Mouse (Mus musculus) frontal cortex, postnatal 25 days (tissue): ENCODE results near the gene Atrnl1.
A peak's percentile ranks its signal among the peaks of the same experiment; 100 is the strongest.
"Not testable (repeated sequence)": the region's sequence is repeated elsewhere in the genome, so short reads cannot be mapped to it uniquely, and the experiment has no call there.

Experiments used
- DNase-seq, 2 experiments: peaks; one replicate each; pipeline ENCODE4 v3.0.0; 2022; ENCODE audit warnings: low spot score in 2 of 2

The Atrnl1 gene

GRCm38 (mm10) chr19:57963874-57964273, 353.0 kb downstream of the Atrnl1 start:
- no peak for DNase-seq

GRCm38 (mm10) chr19:57969766-57970165, 358.9 kb downstream of the Atrnl1 start:
- DNase-seq: peak in 1 of 2 experiments; percentile 58

GRCm38 (mm10) chr19:57970342-57970895, 359.6 kb downstream of the Atrnl1 start:
- DNase-seq: no peak

GRCm38 (mm10) chr19:57975201-57975600, 364.4 kb downstream of the Atrnl1 start:
- no peak for DNase-seq

GRCm38 (mm10) chr19:57985918-57986900, 375.4 kb downstream of the Atrnl1 start:
- no peak for DNase-seq

- DNase-seq: peak in 1 of 2 experiments; percentile 2
These were observed 377.0 kb downstream of the Atrnl1 start for GRCm38 (mm10) chr19:57987696-57988393.

- DNase-seq: no peak
These were observed 377.8 kb downstream of the Atrnl1 start for GRCm38 (mm10) chr19:57988559-57989093.

- no peak for DNase-seq
These were observed 380.4 kb downstream of the Atrnl1 start for GRCm38 (mm10) chr19:57991099-57991760.

GRCm38 (mm10) chr19:57994174-57994833, 383.5 kb downstream of the Atrnl1 start:
- DNase-seq: not testable (repeated sequence)

- DNase-seq: no peak
These were observed 384.2 kb downstream of the Atrnl1 start for GRCm38 (mm10) chr19:57995015-57995414.

GRCm38 (mm10) chr19:57997961-57998360, 387.1 kb downstream of the Atrnl1 start:
- DNase-seq: no peak

GRCm38 (mm10) chr19:58011636-58012035, 400.8 kb downstream of the Atrnl1 start:
- DNase-seq: no peak

GRCm38 (mm10) chr19:58015741-58016140, 404.9 kb downstream of the Atrnl1 start:
- no peak for DNase-seq

- no peak for DNase-seq
These were observed 406.0 kb downstream of the Atrnl1 start for GRCm38 (mm10) chr19:58016561-58017453.

GRCm38 (mm10) chr19:58017468-58017867, 406.6 kb downstream of the Atrnl1 start:
- DNase-seq: no peak

- no peak for DNase-seq
These were observed 407.9 kb downstream of the Atrnl1 start for GRCm38 (mm10) chr19:58018698-58019097.

GRCm38 (mm10) chr19:58021514-58022284, 410.9 kb downstream of the Atrnl1 start:
- no peak for DNase-seq

GRCm38 (mm10) chr19:58023216-58023825, 412.5 kb downstream of the Atrnl1 start:
- no peak for DNase-seq

GRCm38 (mm10) chr19:58025053-58025452, 414.2 kb downstream of the Atrnl1 start:
- DNase-seq: no peak
